ENCODE assay signal across 9 mouse cellular contexts in genomic region chr10:120473218-120473617, GRCm38 (mm10). TPM values are rescaled to one million over a fixed set of nuclear protein-coding genes. Genes with fewer than 3 reads are reported as not detected.
DNase-seq lines count a peak whose midpoint lies in the region; ATAC-seq and TF ChIP-seq lines count a peak whose summit lies in the region.
"Had no signal": no experiment of that assay in that cellular context is flagged by ENCODE, and none has a peak within 500 bp of the region (broad histone marks: within the 10 kb centered on the region; RNA-seq: fewer than 3 reads in every experiment).

No protein-coding gene starts in this region.

- H3ac ChIP-seq in myocyte (ENCODE audit: control insufficient read depth, insufficient read length): no peak overlapping the region

- H3K9me3 ChIP-seq in liver, embryonic 11.5 days (ENCODE audit: control insufficient read depth, low read length): no peaks in the 10 kb centered on the region
- H3K9me3 ChIP-seq in liver, postnatal 0 days (ENCODE audit: low read length): no peaks in the 10 kb centered on the region
- no peaks in the 10 kb centered on the region for H3K9me3 ChIP-seq in hindbrain, embryonic 12.5 days (replicated peaks)

- H3K4me3 ChIP-seq in liver, embryonic 11.5 days (ENCODE audit: low read depth, low read length): peak overlapping the region; percentile 80
- H3K4me3 ChIP-seq in liver, postnatal 0 days (ENCODE audit: low read depth, low read length): no peak overlapping the region
- H3K4me3 ChIP-seq in hindbrain, embryonic 12.5 days: peak overlapping the region; percentile 82
- H3K4me3 ChIP-seq in myocyte: peak overlapping the region; percentile 82

- DNase-seq in embryo, embryonic 11 days: peak; percentile 29
- DNase-seq in embryo, embryonic 10 days (ENCODE audit: low spot score): no peak
- no peak for DNase-seq in liver, embryonic 11.5 days (ENCODE audit: low spot score)
- no peak for DNase-seq in liver, postnatal 0 days
- no peak for DNase-seq in left cerebral cortex, adult 11 months (ENCODE audit: low spot score)

- no peak for TF ChIP-seq CTCF in liver, postnatal 0 days (IDR thresholded peaks at IDR 0.05; ENCODE audit: low read depth)

- peaks cover 60% of the 10 kb centered on the region for H3K79me2 ChIP-seq in myocyte (ENCODE audit: control insufficient read depth, insufficient read depth)

- peaks cover 31% of the 10 kb centered on the region for H3K27me3 ChIP-seq in liver, embryonic 11.5 days (replicated peaks; ENCODE audit: control insufficient read depth, insufficient read depth, low read length)
- H3K27me3 ChIP-seq in liver, postnatal 0 days (ENCODE audit: insufficient read depth, low read length): peaks cover 41% of the 10 kb centered on the region
- peaks cover 4% of the 10 kb centered on the region; the same call in 1 of the 2 replicates for H3K27me3 ChIP-seq in hindbrain, embryonic 12.5 days
- H3K27me3 ChIP-seq in myocyte (ENCODE audit: control insufficient read depth, insufficient read depth, insufficient read length): no peaks in the 10 kb centered on the region

- TF ChIP-seq POLR2A in myocyte (IDR thresholded peaks at IDR 0.05; ENCODE audit: insufficient read length, low read depth): no peak

- peak overlapping the region; percentile 96 for H3K4me2 ChIP-seq in liver, embryonic 11.5 days
- H3K4me2 ChIP-seq in liver, postnatal 0 days (ENCODE audit: low read depth, low read length): no peak overlapping the region
- peak overlapping the region; percentile 96 for H3K4me2 ChIP-seq in hindbrain, embryonic 12.5 days (replicated peaks)
- H3K4me2 ChIP-seq in myocyte (ENCODE audit: low read depth): peak overlapping the region; percentile 98

- peaks cover 3% of the 10 kb centered on the region; the same call in 1 of the 2 replicates for H3K4me1 ChIP-seq in liver, embryonic 11.5 days (replicated peaks; ENCODE audit: control insufficient read depth, insufficient read depth, low read length)
- peaks cover 17% of the 10 kb centered on the region for H3K4me1 ChIP-seq in liver, postnatal 0 days (ENCODE audit: insufficient read depth)
- peaks cover 19% of the 10 kb centered on the region for H3K4me1 ChIP-seq in hindbrain, embryonic 12.5 days

- no peak overlapping the region for H3K27ac ChIP-seq in liver, embryonic 11.5 days (ENCODE audit: low read depth, low read length)
- H3K27ac ChIP-seq in liver, postnatal 0 days (ENCODE audit: low read depth): no peak overlapping the region
- H3K27ac ChIP-seq in hindbrain, embryonic 12.5 days: no peak overlapping the region

- peak overlapping the region; percentile 51; the same call in 1 of the 2 replicates for H3K9ac ChIP-seq in liver, embryonic 11.5 days (ENCODE audit: low read depth, low read length)
- no peak overlapping the region for H3K9ac ChIP-seq in liver, postnatal 0 days (replicated peaks)
- H3K9ac ChIP-seq in hindbrain, embryonic 12.5 days: no peak overlapping the region

- no peak for TF ChIP-seq EP300 in liver, postnatal 0 days (IDR thresholded peaks at IDR 0.05; ENCODE audit: low read depth)

- WGBS in liver, embryonic 11.5 days: 30% methylated on average over 4 of the region's 4 CpGs
- 30% methylated on average over 4 of the region's 4 CpGs for WGBS in liver, postnatal 0 days (ENCODE audit: insufficient replicate concordance)
- WGBS in hindbrain, embryonic 12.5 days: 25% methylated on average over 4 of the region's 4 CpGs

- ATAC-seq in liver, embryonic 11.5 days (replicated peaks; ENCODE audit: low FRiP score): no peak
- no peak for ATAC-seq in liver, postnatal 0 days
- ATAC-seq in hindbrain, embryonic 12.5 days (ENCODE audit: low FRiP score): no peak
- no peak for ATAC-seq in erythroid progenitor cell, adult 5-6 weeks (replicated peaks; ENCODE audit: low FRiP score, poor library complexity, severe bottlenecking)
- ATAC-seq: inflammation-experienced regulatory T-cells, adult 6 months had no signal

- no peaks in the 10 kb centered on the region for H3K36me3 ChIP-seq in liver, embryonic 11.5 days (ENCODE audit: control insufficient read depth, insufficient read depth, low read length)
- no peaks in the 10 kb centered on the region for H3K36me3 ChIP-seq in liver, postnatal 0 days (replicated peaks; ENCODE audit: insufficient read depth, low read length)
- peaks cover 8% of the 10 kb centered on the region; the same call in 1 of the 2 replicates for H3K36me3 ChIP-seq in hindbrain, embryonic 12.5 days
- H3K36me3 ChIP-seq in myocyte (ENCODE audit: control insufficient read depth, insufficient read depth): no peaks in the 10 kb centered on the region

TF ChIP-seq in myocyte, 11 proteins besides CTCF, POLR2A, EP300 and RAD21:
- TF ChIP-seq MYOG (IDR thresholded peaks at IDR 0.05; ENCODE audit: control insufficient read depth in 1 of 3, insufficient read depth in 1 of 3, insufficient read length in 2 of 3, low read depth in 2 of 3): no peak
- no peak for TF ChIP-seq E2F4 (IDR thresholded peaks at IDR 0.05; ENCODE audit: insufficient read depth)
- no peak for TF ChIP-seq REST (IDR thresholded peaks at IDR 0.05; ENCODE audit: insufficient read depth, insufficient read length)
- TF ChIP-seq SRF (IDR thresholded peaks at IDR 0.05; ENCODE audit: control insufficient read depth, insufficient read length, low read depth): no peak
- no peak for TF ChIP-seq USF1 (IDR thresholded peaks at IDR 0.05; ENCODE audit: low read depth)
- TF ChIP-seq MYOD1 (IDR thresholded peaks at IDR 0.05; ENCODE audit: control insufficient read depth in 1 of 3, insufficient read length in 2 of 3, low read depth in 2 of 3): no peak
- no peak for TF ChIP-seq TCF12 (IDR thresholded peaks at IDR 0.05; ENCODE audit: insufficient read depth, poor library complexity, severe bottlenecking)
- TF ChIP-seq TCF3 (IDR thresholded peaks at IDR 0.05; ENCODE audit: insufficient read length, low read depth): no peak
- TF ChIP-seq CEBPB (IDR thresholded peaks at IDR 0.05; ENCODE audit: insufficient read depth, poor library complexity, severe bottlenecking): no peak
- no peak for TF ChIP-seq POLR2AphosphoS2 (IDR thresholded peaks at IDR 0.05; ENCODE audit: insufficient read length, low read depth)
- TF ChIP-seq MAX (IDR thresholded peaks at IDR 0.05; ENCODE audit: low read depth): no peak

RNA-seq across cellular contexts. Expression of gene Hmga2, which starts 3.1 kb away (rescaled TPM):
- 41.4 and 48.2 TPM in 2 replicates for polyA plus RNA-seq in liver, embryonic 11.5 days (2014; fragmentation: Nextera tagmentation; extraction: Ambion mirVana)
- polyA plus RNA-seq in liver, postnatal 0 days (2015; fragmentation: Nextera tagmentation; extraction: Ambion mirVana): 0.43 and 0.56 TPM in 2 replicates
- 26.5 and 33.6 TPM in 2 replicates for polyA plus RNA-seq in hindbrain, embryonic 12.5 days (2016; fragmentation: Nextera tagmentation; extraction: Ambion mirVana)
- polyA plus RNA-seq in myocyte (2012; fragmentation: generic; extraction: Trizol): 4.3 TPM
- total RNA-seq in erythroid progenitor cell, adult 5-6 weeks (2015; ENCODE audit: low replicate concordance): 0.36 TPM in 1 of 2 replicates, not detected in the other
- total RNA-seq in erythroid progenitor cell, adult 5-6 weeks (2017; ENCODE audit: low replicate concordance): 0.38 TPM in 1 of 2 replicates, not detected in the other
